Mouse (Mus musculus) myocyte (in vitro differentiated cells): ENCODE measurements around the gene Trappc3. TPM values are rescaled to one million over a fixed set of nuclear protein-coding genes. Genes with fewer than 3 reads are reported as not detected.

ENCODE experiments used
- H3K27me3 ChIP-seq: one replicate; pipeline ENCODE4 v1.6.1; 2011; ENCODE audit not compliant: control insufficient read depth, insufficient read depth, insufficient read length
- H3K36me3 ChIP-seq: one replicate; pipeline ENCODE4 v1.6.1; 2011; ENCODE audit not compliant: control insufficient read depth, insufficient read depth
- H3K4me2 ChIP-seq: one replicate; pipeline ENCODE4 v1.6.1; 2011; ENCODE audit warnings: low read depth, control low read depth
- H3K4me3 ChIP-seq: one replicate; pipeline ENCODE4 v1.5.1; 2011; ENCODE audit warnings: mild to moderate bottlenecking, control low read depth, moderate library complexity
- H3K79me2 ChIP-seq: one replicate; pipeline ENCODE4 v1.6.1; 2011; ENCODE audit not compliant: control insufficient read depth, insufficient read depth
- H3ac ChIP-seq: one replicate; pipeline ENCODE4 v1.6.1; 2011; ENCODE audit not compliant: control insufficient read depth, insufficient read length
- CEBPB ChIP-seq: IDR thresholded peaks from 2 replicates; pipeline ENCODE4 v1.6.1; 2011; ENCODE audit warnings: mild to moderate bottlenecking, moderate library complexity; ENCODE audit not compliant: poor library complexity, insufficient read depth, severe bottlenecking
- E2F4 ChIP-seq: IDR thresholded peaks from one replicate; pipeline ENCODE4 v1.6.1; 2011; ENCODE audit warnings: mild to moderate bottlenecking, control low read depth, moderate library complexity; ENCODE audit not compliant: insufficient read depth
- MAX ChIP-seq: IDR thresholded peaks from one replicate; pipeline ENCODE4 v1.6.1; 2011; ENCODE audit warnings: low read depth, mild to moderate bottlenecking, control low read depth
- MYOD1 ChIP-seq, 3 experiments: IDR thresholded peaks; one replicate each; pipeline ENCODE4 v1.6.1; 2011; ENCODE audit warnings: control low read depth in 2 of 3, low read depth in 2 of 3, mild to moderate bottlenecking in 2 of 3, moderate library complexity in 1 of 3; ENCODE audit not compliant: insufficient read length in 2 of 3, control insufficient read depth in 1 of 3
- MYOG ChIP-seq, 3 experiments: IDR thresholded peaks; one replicate each; pipeline ENCODE4 v1.6.1; 2011; ENCODE audit warnings: control low read depth in 2 of 3, low read depth in 2 of 3, mild to moderate bottlenecking in 2 of 3; ENCODE audit not compliant: insufficient read length in 2 of 3, control insufficient read depth in 1 of 3, insufficient read depth in 1 of 3
- POLR2A ChIP-seq: IDR thresholded peaks from one replicate; pipeline ENCODE4 v1.6.1; 2011; ENCODE audit warnings: low read depth, mild to moderate bottlenecking, control low read depth, moderate library complexity; ENCODE audit not compliant: insufficient read length
- POLR2AphosphoS2 ChIP-seq: IDR thresholded peaks from one replicate; pipeline ENCODE4 v1.6.1; 2011; ENCODE audit warnings: low read depth, control low read depth; ENCODE audit not compliant: insufficient read length
- REST ChIP-seq: IDR thresholded peaks from one replicate; pipeline ENCODE4 v1.6.1; 2011; ENCODE audit warnings: mild to moderate bottlenecking, control low read depth, moderate library complexity; ENCODE audit not compliant: insufficient read depth, insufficient read length
- SRF ChIP-seq: IDR thresholded peaks from one replicate; pipeline ENCODE4 v1.6.1; 2011; ENCODE audit warnings: low read depth; ENCODE audit not compliant: control insufficient read depth, insufficient read length
- TCF12 ChIP-seq: IDR thresholded peaks from one replicate; pipeline ENCODE4 v1.6.1; 2011; ENCODE audit warnings: mild to moderate bottlenecking, control low read depth; ENCODE audit not compliant: poor library complexity, insufficient read depth, severe bottlenecking
- TCF3 ChIP-seq: IDR thresholded peaks from one replicate; pipeline ENCODE4 v1.6.1; 2011; ENCODE audit warnings: low read depth, control low read depth; ENCODE audit not compliant: insufficient read length
- USF1 ChIP-seq: IDR thresholded peaks from one replicate; pipeline ENCODE4 v1.6.1; 2011; ENCODE audit warnings: low read depth, mild to moderate bottlenecking, control low read depth, moderate library complexity
- polyA plus RNA-seq: library from polyadenylated mRNA; unstranded; fragments of >200 nt; fragmentation: generic; extraction: Trizol; gene quantifications from one replicate; pipeline ENCODE4 v1.2.1, GENCODE M21; 2012; ENCODE audit warnings: missing spikeins

Gene Trappc3
- polyA plus RNA-seq, 1 experiment: 84.1 TPM

DNA sequence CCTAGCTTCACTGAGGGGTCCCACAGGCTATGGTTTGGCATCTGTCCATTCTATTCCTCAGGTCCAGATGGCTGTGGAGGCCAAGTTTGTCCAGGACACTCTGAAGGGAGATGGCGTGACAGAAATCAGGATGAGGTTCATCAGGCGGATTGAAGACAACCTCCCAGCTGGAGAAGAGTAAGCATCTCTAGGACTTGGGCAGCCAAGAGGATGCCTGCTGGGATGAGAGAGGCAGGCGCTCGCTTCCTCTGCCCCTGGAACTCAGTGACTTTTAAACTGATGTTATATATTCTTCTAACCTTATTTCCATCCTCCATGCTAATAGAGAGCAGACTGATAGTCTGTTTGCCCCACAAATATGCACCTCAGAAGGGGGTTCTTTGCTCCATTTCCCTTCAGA is 13.0 kb downstream of the Trappc3 start:
- TF ChIP-seq MYOG (IDR thresholded peaks at IDR 0.05; ENCODE audit: control insufficient read depth in 1 of 3, insufficient read depth in 1 of 3, insufficient read length in 2 of 3, low read depth in 2 of 3) (no peak), MYOD1 (IDR thresholded peaks at IDR 0.05; ENCODE audit: control insufficient read depth in 1 of 3, insufficient read length in 2 of 3, low read depth in 2 of 3) (no peak), MAX (no peak), POLR2A (no peak), TCF12 (no peak), TCF3 (no peak), REST (no peak), CEBPB (no peak), SRF (no peak), POLR2AphosphoS2 (no peak), E2F4 (no peak), USF1 (no peak)
- no peak overlapping the region for H3K4me3 ChIP-seq

GRCm38 (mm10) chr4:126275681-126276131 is 13.6 kb downstream of the Trappc3 start:
- no peaks in the 10 kb centered on the region for H3K79me2 ChIP-seq
- no peaks in the 10 kb centered on the region for H3K27me3 ChIP-seq
- H3K4me2 ChIP-seq: no peak overlapping the region
- TF ChIP-seq TCF12 (no peak), POLR2AphosphoS2 (no peak), E2F4 (no peak), MAX (no peak)
- no peak overlapping the region for H3ac ChIP-seq
- peaks cover 6% of the 10 kb centered on the region for H3K36me3 ChIP-seq
- no peak overlapping the region for H3K4me3 ChIP-seq

More for the DNA sequence above, 13.0 kb downstream of the Trappc3 start:
- Histone ChIP-seq H3K4me2 (no peak overlapping the region), H3K27me3 (no peaks in the 10 kb centered on the region), H3K36me3 (peaks cover 6% of the 10 kb centered on the region), H3K79me2 (no peaks in the 10 kb centered on the region), H3ac (no peak overlapping the region)

GRCm38 (mm10) chr4:126277906-126278564 is 15.9 kb downstream of the Trappc3 start:
- no peaks in the 10 kb centered on the region for H3K79me2 ChIP-seq
- no peaks in the 10 kb centered on the region for H3K27me3 ChIP-seq
- H3K4me2 ChIP-seq: no peak overlapping the region
- no peak overlapping the region for H3K4me3 ChIP-seq
- H3ac ChIP-seq: no peak overlapping the region
- peaks cover 6% of the 10 kb centered on the region for H3K36me3 ChIP-seq
- no peak for TF ChIP-seq MYOG (IDR thresholded peaks at IDR 0.05; ENCODE audit: control insufficient read depth in 1 of 3, insufficient read depth in 1 of 3, insufficient read length in 2 of 3, low read depth in 2 of 3)

- TF ChIP-seq MYOD1 (IDR thresholded peaks at IDR 0.05; ENCODE audit: control insufficient read depth in 1 of 3, insufficient read length in 2 of 3, low read depth in 2 of 3): no peak
- no peak for TF ChIP-seq MYOG (IDR thresholded peaks at IDR 0.05; ENCODE audit: control insufficient read depth in 1 of 3, insufficient read depth in 1 of 3, insufficient read length in 2 of 3, low read depth in 2 of 3)
- no peak for TF ChIP-seq POLR2A
- TF ChIP-seq SRF: no peak
- TF ChIP-seq TCF12: no peak
- TF ChIP-seq REST: no peak
- Histone ChIP-seq H3K4me2 (no peak overlapping the region), H3K79me2 (no peaks in the 10 kb centered on the region), H3K36me3 (peaks cover 6% of the 10 kb centered on the region), H3K27me3 (no peaks in the 10 kb centered on the region), H3ac (no peak overlapping the region), H3K4me3 (no peak overlapping the region)
These were observed 16.4 kb downstream of the Trappc3 start for GRCm38 (mm10) chr4:126278565-126278915.

DNA sequence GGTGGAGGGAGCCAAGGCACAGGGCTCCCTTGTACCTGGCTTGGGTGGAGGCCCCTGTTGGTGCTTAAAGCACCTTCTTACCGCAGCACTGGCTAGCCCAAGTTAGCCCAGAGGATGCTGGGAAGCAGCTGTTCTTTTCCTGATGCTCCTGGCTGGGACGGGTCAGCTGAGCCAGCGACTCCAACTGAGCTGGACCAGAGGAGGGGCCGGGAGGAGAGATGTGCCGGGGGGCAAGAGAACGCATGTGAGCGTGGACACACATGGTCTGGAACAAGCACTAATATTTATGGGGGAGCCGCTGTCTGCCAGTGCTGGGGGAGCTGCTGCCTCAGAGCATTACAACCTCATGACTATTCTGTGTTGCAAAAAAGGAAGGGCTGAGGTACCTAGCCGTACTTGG is 16.8 kb downstream of the Trappc3 start:
- Histone ChIP-seq H3K36me3 (peaks cover 6% of the 10 kb centered on the region), H3K79me2 (no peaks in the 10 kb centered on the region), H3ac (no peak overlapping the region), H3K4me2 (no peak overlapping the region), H3K27me3 (no peaks in the 10 kb centered on the region), H3K4me3 (no peak overlapping the region)
- TF ChIP-seq POLR2A: no peak
- TF ChIP-seq TCF12: no peak
- TF ChIP-seq MAX: no peak

GRCm38 (mm10) chr4:126281706-126282105 is 19.6 kb downstream of the Trappc3 start:
- Histone ChIP-seq H3ac (no peak overlapping the region), H3K27me3 (peaks cover 12% of the 10 kb centered on the region), H3K4me3 (no peak overlapping the region), H3K36me3 (no peaks in the 10 kb centered on the region), H3K4me2 (no peak overlapping the region), H3K79me2 (no peaks in the 10 kb centered on the region)
- no peak for TF ChIP-seq MYOD1 (IDR thresholded peaks at IDR 0.05; ENCODE audit: control insufficient read depth in 1 of 3, insufficient read length in 2 of 3, low read depth in 2 of 3)
- TF ChIP-seq USF1: no peak
- TF ChIP-seq POLR2A: no peak
- no peak for TF ChIP-seq E2F4
- no peak for TF ChIP-seq TCF3
- TF ChIP-seq POLR2AphosphoS2: no peak
- TF ChIP-seq REST: no peak
- no peak for TF ChIP-seq MYOG (IDR thresholded peaks at IDR 0.05; ENCODE audit: control insufficient read depth in 1 of 3, insufficient read depth in 1 of 3, insufficient read length in 2 of 3, low read depth in 2 of 3)
- no peak for TF ChIP-seq CEBPB
- TF ChIP-seq TCF12: no peak
- no peak for TF ChIP-seq MAX
- no peak for TF ChIP-seq SRF
